Mouse (Mus musculus) heart, postnatal 4 days (tissue): ENCODE measurements at regions not wholly inside any gene's neighbourhood (a gene's known extent, or its start where the extent isn't known, plus 50 kb on each side); places are given as distances from the start of the nearest gene placed in this dataset.
A peak's percentile ranks its signal among the peaks of the same experiment; 100 is the strongest.

Source experiments
- DNase-seq: peaks from one replicate; pipeline ENCODE4 v3.0.0; 2021

- DNase-seq: no peak
Measured at GRCm38 (mm10) chr13:97847561-97847960, 87.1 kb upstream of the Gm10260 start.

GRCm38 (mm10) chr13:97845148-97845547 lies 84.7 kb upstream of the Gm10260 start:
- no peak for DNase-seq

- DNase-seq: peak; percentile 26
Measured at GRCm38 (mm10) chr13:97842801-97843200, 82.4 kb upstream of the Gm10260 start.

GRCm38 (mm10) chr13:97841503-97841902 lies 81.1 kb upstream of the Gm10260 start:
- DNase-seq: no peak

GRCm38 (mm10) chr13:97839617-97840308 lies 79.3 kb upstream of the Gm10260 start:
- DNase-seq: no peak

GRCm38 (mm10) chr13:97837443-97838000 lies 77.1 kb upstream of the Gm10260 start:
- DNase-seq: peak; percentile 63

- no peak for DNase-seq
Measured at GRCm38 (mm10) chr13:97832448-97832847, 72.0 kb upstream of the Gm10260 start.

- no peak for DNase-seq
Measured at GRCm38 (mm10) chr13:97831839-97832238, 71.4 kb upstream of the Gm10260 start.

GRCm38 (mm10) chr13:97829558-97829957 lies 69.1 kb upstream of the Gm10260 start:
- DNase-seq: no peak

GRCm38 (mm10) chr13:97825801-97826576 lies 65.6 kb upstream of the Gm10260 start:
- no peak for DNase-seq

- DNase-seq: no peak
Measured at GRCm38 (mm10) chr13:97825361-97825760, 64.9 kb upstream of the Gm10260 start.

GRCm38 (mm10) chr13:97824071-97824716 lies 63.8 kb upstream of the Gm10260 start:
- DNase-seq: peak; percentile 16

GRCm38 (mm10) chr13:97821630-97822029 lies 61.2 kb upstream of the Gm10260 start:
- DNase-seq: no peak

GRCm38 (mm10) chr13:97821011-97821410 lies 60.6 kb upstream of the Gm10260 start:
- no peak for DNase-seq

GRCm38 (mm10) chr13:97820401-97820800 lies 60.0 kb upstream of the Gm10260 start:
- no peak for DNase-seq

- no peak for DNase-seq
Measured at GRCm38 (mm10) chr13:97819036-97819435, 58.6 kb upstream of the Gm10260 start.

GRCm38 (mm10) chr13:97816923-97817322 lies 56.5 kb upstream of the Gm10260 start:
- DNase-seq: no peak
